Mouse (Mus musculus): Measurements from ENCODE around the gene Olfr1124. TPM values are rescaled to one million over a fixed set of nuclear protein-coding genes. Genes with fewer than 3 reads are reported as not detected.
"Not testable (repeated sequence)": the region's sequence is repeated elsewhere in the genome, so short reads cannot be mapped to it uniquely, and the experiment has no call there.

Olfr1124 gene
- polyA plus RNA-seq (2014; fragmentation: Nextera tagmentation; extraction: Ambion mirVana) = 0.06 and 0.09 TPM in 2 replicates

DNA sequence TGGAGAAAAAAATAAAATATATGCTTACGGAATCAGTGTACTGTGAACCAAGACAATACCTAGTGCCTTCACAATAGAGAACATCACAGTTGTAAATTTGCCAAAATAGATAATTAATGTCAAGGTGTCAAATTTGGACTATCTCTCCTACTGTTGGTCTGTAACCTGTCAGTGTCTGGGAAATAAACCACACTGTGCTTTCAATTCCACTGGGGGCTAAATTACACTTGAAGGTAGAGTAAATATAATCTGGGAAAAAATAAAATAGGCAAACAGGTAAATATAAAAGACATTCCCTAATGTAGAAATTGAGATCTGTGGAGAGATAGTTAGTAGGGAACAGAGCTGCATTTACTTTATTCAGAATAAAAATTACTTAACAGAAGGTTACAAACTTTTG lies at the start of gene Olfr1124:
TSS of gene Olfr1124 (plus strand) at position 301 of the 400 bp plus-strand sequence.
- ATAC-seq (ENCODE audit: low FRiP score) (no peak), DNase-seq (ENCODE audit: low spot score) (no peak)
- no peak within 1 kb of the TSS for H3K9ac ChIP-seq (ENCODE audit: low read depth, low read length)
- no peaks in the 10 kb centered on the region for H3K4me1 ChIP-seq (replicated peaks; ENCODE audit: control insufficient read depth, insufficient read depth, low read length)
- 95% methylated on average over 1 of the region's 1 CpGs for WGBS
- no peak within 1 kb of the TSS for H3K4me2 ChIP-seq (replicated peaks; ENCODE audit: low read depth, low read length)
- H3K27me3 ChIP-seq (ENCODE audit: control insufficient read depth, insufficient read depth, low read length) = no peaks in the 10 kb centered on the region
- H3K4me3 ChIP-seq (ENCODE audit: low read depth, low read length) = no peak within 1 kb of the TSS
- no peaks in the 10 kb centered on the region for H3K36me3 ChIP-seq (ENCODE audit: control insufficient read depth, insufficient read depth, low read length)
- no peaks in the 10 kb centered on the region for H3K9me3 ChIP-seq (ENCODE audit: control insufficient read depth, low read length)
- no peak within 1 kb of the TSS for H3K27ac ChIP-seq (ENCODE audit: low read depth, low read length)

DNA sequence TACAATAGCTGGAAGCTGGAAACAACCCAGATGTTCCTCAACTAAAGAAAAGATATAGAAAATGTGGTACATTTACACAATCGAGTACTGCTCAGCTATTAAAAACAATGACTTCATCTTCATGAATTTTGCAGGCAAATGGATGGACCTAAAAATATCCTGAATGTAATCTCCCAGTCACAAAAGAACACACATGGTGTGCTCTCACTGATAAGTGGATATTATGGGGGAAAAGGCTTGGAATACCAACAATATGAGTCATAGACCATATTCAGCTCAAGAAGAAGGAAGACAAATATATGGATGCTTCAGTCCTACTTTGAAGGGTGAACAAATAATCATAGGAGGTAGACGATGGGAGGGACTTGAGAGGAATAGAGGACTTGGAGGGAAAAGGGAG lies 46.1 kb upstream of the Olfr1124 start:
- Histone ChIP-seq H3K4me3 (ENCODE audit: low read depth, low read length) (no peak overlapping the region), H3K27me3 (ENCODE audit: control insufficient read depth, insufficient read depth, low read length) (no peaks in the 10 kb centered on the region), H3K9ac (ENCODE audit: low read depth, low read length) (no peak overlapping the region), H3K36me3 (ENCODE audit: control insufficient read depth, insufficient read depth, low read length) (no peaks in the 10 kb centered on the region), H3K9me3 (ENCODE audit: control insufficient read depth, low read length) (no peaks in the 10 kb centered on the region), H3K27ac (ENCODE audit: low read depth, low read length) (no peak overlapping the region), H3K4me2 (replicated peaks; ENCODE audit: low read depth, low read length) (no peak overlapping the region), H3K4me1 (replicated peaks; ENCODE audit: control insufficient read depth, insufficient read depth, low read length) (no peaks in the 10 kb centered on the region)
- WGBS = 83% methylated on average over 2 of the region's 2 CpGs
- no peak for ATAC-seq (ENCODE audit: low FRiP score)
- DNase-seq (ENCODE audit: low spot score) = no peak

DNA sequence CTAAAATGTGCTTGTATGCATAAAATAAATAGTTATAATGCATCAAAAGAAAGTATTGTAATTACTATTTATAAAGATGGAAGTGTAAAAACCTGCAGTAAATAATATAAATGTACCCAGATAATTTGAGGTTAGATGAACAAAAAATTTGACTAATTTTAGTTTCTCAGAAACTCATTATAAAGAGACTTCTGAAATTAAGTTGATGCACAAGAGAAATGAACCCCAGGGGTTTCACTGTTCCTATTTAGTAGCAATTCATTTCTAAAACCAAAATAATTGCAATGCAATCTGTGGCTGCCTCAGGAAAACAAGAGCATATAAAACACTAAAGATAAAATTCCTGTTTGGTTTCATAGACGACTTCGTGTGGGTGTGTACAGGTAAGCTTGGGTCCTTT lies 44.5 kb upstream of the Olfr1124 start, which contains the start of gene Olfr1122:
TSS of gene Olfr1122 (plus strand) at position 301 of the 400 bp plus-strand sequence.
- no peaks in the 10 kb centered on the region for H3K4me1 ChIP-seq (replicated peaks; ENCODE audit: control insufficient read depth, insufficient read depth, low read length)
- no peaks in the 10 kb centered on the region for H3K36me3 ChIP-seq (ENCODE audit: control insufficient read depth, insufficient read depth, low read length)
- H3K4me2 ChIP-seq (replicated peaks; ENCODE audit: low read depth, low read length) = no peak within 1 kb of the TSS
- ATAC-seq (ENCODE audit: low FRiP score) (no peak), DNase-seq (ENCODE audit: low spot score) (no peak)
- no peaks in the 10 kb centered on the region for H3K9me3 ChIP-seq (ENCODE audit: control insufficient read depth, low read length)
- 92% methylated on average over 2 of the region's 2 CpGs for WGBS
- no peak within 1 kb of the TSS for H3K4me3 ChIP-seq (ENCODE audit: low read depth, low read length)
- no peaks in the 10 kb centered on the region for H3K27me3 ChIP-seq (ENCODE audit: control insufficient read depth, insufficient read depth, low read length)
- H3K9ac ChIP-seq (ENCODE audit: low read depth, low read length) = no peak within 1 kb of the TSS
- H3K27ac ChIP-seq (ENCODE audit: low read depth, low read length) = no peak within 1 kb of the TSS

DNA sequence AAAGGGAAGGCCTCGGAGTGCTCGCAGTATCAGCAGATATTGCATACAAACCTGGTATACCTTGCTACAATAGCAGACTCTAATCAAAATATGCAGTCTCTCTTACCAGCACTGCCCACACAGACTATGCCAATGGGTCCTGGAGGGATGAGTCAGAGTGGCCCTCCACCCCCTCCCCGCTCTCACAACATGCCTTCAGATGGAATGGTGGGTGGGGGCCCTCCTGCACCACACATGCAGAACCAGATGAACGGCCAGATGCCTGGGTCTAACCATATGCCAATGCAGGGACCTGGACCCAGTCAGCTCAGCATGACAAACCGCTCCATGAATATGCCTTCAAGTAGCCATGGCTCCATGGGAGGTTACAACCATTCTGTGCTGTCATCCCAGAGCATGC lies 36.5 kb upstream of the Olfr1124 start:
- ATAC-seq (ENCODE audit: low FRiP score) = peak; percentile 47; the same call in 1 of the 2 replicates
- not testable (repeated sequence) for DNase-seq (ENCODE audit: low spot score); H3K4me2 ChIP-seq (replicated peaks; ENCODE audit: low read depth, low read length)

DNA sequence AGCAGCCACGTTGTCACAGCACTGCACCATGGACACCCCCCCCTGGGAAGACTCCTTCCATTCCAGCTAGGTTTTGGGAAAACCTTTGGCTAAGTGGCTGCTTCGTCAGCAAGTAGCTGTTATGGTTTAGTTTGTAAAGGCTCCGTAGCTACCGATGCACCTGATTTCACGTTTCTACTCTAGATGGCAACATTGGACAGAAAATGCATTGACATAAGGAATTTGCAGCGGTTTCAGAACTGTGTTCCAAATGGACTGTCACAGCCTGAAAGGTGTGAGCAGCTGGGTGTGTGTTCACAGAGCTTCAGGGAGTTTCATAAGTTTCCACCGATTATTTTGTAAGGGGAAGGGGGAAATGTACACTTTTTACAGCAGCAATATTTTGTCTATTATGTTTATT lies 35.4 kb upstream of the Olfr1124 start:
- H3K4me3 ChIP-seq (ENCODE audit: low read depth, low read length); H3K36me3 ChIP-seq (ENCODE audit: control insufficient read depth, insufficient read depth, low read length); H3K9me3 ChIP-seq (ENCODE audit: control insufficient read depth, low read length); H3K27me3 ChIP-seq (ENCODE audit: control insufficient read depth, insufficient read depth, low read length); H3K9ac ChIP-seq (ENCODE audit: low read depth, low read length); H3K4me1 ChIP-seq (replicated peaks; ENCODE audit: control insufficient read depth, insufficient read depth, low read length); ATAC-seq (ENCODE audit: low FRiP score); DNase-seq (ENCODE audit: low spot score); H3K27ac ChIP-seq (ENCODE audit: low read depth, low read length); H3K4me2 ChIP-seq (replicated peaks; ENCODE audit: low read depth, low read length): not testable (repeated sequence)
- WGBS = 88% methylated on average over 7 of the region's 7 CpGs

More for the DNA sequence above, 36.5 kb upstream of the Olfr1124 start:
- WGBS = 92% methylated on average over 5 of the region's 5 CpGs
- H3K36me3 ChIP-seq (ENCODE audit: control insufficient read depth, insufficient read depth, low read length); H3K27ac ChIP-seq (ENCODE audit: low read depth, low read length); H3K4me3 ChIP-seq (ENCODE audit: low read depth, low read length); H3K27me3 ChIP-seq (ENCODE audit: control insufficient read depth, insufficient read depth, low read length); H3K4me1 ChIP-seq (replicated peaks; ENCODE audit: control insufficient read depth, insufficient read depth, low read length); H3K9ac ChIP-seq (ENCODE audit: low read depth, low read length); H3K9me3 ChIP-seq (ENCODE audit: control insufficient read depth, low read length): not testable (repeated sequence)

DNA sequence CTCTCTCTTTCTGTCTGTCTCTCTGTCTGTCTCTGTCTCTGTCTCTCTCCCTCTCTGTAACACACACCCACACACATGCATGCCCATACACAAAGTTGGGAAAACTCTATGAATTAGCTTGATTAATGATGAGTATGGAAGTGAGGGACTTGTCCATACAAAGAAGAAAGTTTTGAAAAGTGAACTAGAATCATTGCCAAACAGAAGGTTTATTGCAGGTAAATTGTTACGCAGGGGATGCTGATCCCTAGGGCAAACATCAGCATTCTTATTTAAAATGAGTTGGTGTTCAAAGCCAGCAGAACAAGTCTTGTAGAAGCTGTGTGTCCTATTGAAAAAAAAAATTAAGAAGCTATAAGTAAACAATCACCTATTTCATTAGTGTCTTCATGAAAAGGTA lies 13.7 kb upstream of the Olfr1124 start, which contains the start of gene Olfr1123:
TSS of gene Olfr1123 (plus strand) at position 301 of the 400 bp plus-strand sequence.
- ATAC-seq (ENCODE audit: low FRiP score) = no peak
- WGBS = 86% methylated on average over 1 of the region's 1 CpGs
- no peaks in the 10 kb centered on the region for H3K9me3 ChIP-seq (ENCODE audit: control insufficient read depth, low read length)
- no peak within 1 kb of the TSS for H3K27ac ChIP-seq (ENCODE audit: low read depth, low read length)
- H3K4me2 ChIP-seq (replicated peaks; ENCODE audit: low read depth, low read length) = no peak within 1 kb of the TSS
- no peak within 1 kb of the TSS for H3K4me3 ChIP-seq (ENCODE audit: low read depth, low read length)
- no peaks in the 10 kb centered on the region for H3K4me1 ChIP-seq (replicated peaks; ENCODE audit: control insufficient read depth, insufficient read depth, low read length)
- H3K9ac ChIP-seq (ENCODE audit: low read depth, low read length) = no peak within 1 kb of the TSS
- no peaks in the 10 kb centered on the region for H3K27me3 ChIP-seq (ENCODE audit: control insufficient read depth, insufficient read depth, low read length)
- H3K36me3 ChIP-seq (ENCODE audit: control insufficient read depth, insufficient read depth, low read length) = no peaks in the 10 kb centered on the region
- DNase-seq (ENCODE audit: low spot score) = no peak

DNA sequence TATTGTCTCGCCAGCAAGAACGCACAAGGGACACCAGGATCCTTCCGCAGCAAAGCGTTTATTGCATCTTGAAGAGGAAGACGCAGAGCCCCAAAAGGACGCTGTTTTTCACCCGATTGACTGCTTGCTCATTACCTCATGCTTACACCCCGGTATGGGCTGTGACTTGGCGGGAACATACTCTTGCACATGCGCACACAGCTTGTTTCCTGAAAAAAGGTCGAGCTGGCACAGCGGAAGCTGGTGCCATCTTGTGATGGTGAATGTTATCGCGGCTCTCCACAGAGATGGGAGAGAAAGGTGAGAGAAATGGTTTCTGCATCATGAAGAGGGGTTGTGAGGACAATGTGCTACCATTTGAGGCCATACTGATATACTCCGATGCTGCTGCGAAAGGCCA lies 7.7 kb downstream of the Olfr1124 start:
- DNase-seq (ENCODE audit: low spot score) = no peak

GRCm38 (mm10) chr2:87453662-87454061 lies 23.6 kb downstream of the Olfr1124 start, which contains the start of gene Olfr1126:
Gene Olfr1126, plus strand, starts transcription at chr2:87453962.
- no peak within 1 kb of the TSS for H3K4me2 ChIP-seq (replicated peaks; ENCODE audit: low read depth, low read length)
- H3K27ac ChIP-seq (ENCODE audit: low read depth, low read length) = no peak within 1 kb of the TSS
- no peak for ATAC-seq (ENCODE audit: low FRiP score)

More for the DNA sequence above, 7.7 kb downstream of the Olfr1124 start:
- H3K36me3 ChIP-seq (ENCODE audit: control insufficient read depth, insufficient read depth, low read length) = no peaks in the 10 kb centered on the region
- no peak overlapping the region for H3K27ac ChIP-seq (ENCODE audit: low read depth, low read length)
- no peak for ATAC-seq (ENCODE audit: low FRiP score)
- no peak overlapping the region for H3K4me3 ChIP-seq (ENCODE audit: low read depth, low read length)
- 88% methylated on average over 16 of the region's 16 CpGs for WGBS
- H3K4me2 ChIP-seq (replicated peaks; ENCODE audit: low read depth, low read length) = no peak overlapping the region
- H3K9ac ChIP-seq (ENCODE audit: low read depth, low read length) = no peak overlapping the region
- H3K9me3 ChIP-seq (ENCODE audit: control insufficient read depth, low read length) = no peaks in the 10 kb centered on the region
- no peaks in the 10 kb centered on the region for H3K4me1 ChIP-seq (replicated peaks; ENCODE audit: control insufficient read depth, insufficient read depth, low read length)
- no peaks in the 10 kb centered on the region for H3K27me3 ChIP-seq (ENCODE audit: control insufficient read depth, insufficient read depth, low read length)

DNA sequence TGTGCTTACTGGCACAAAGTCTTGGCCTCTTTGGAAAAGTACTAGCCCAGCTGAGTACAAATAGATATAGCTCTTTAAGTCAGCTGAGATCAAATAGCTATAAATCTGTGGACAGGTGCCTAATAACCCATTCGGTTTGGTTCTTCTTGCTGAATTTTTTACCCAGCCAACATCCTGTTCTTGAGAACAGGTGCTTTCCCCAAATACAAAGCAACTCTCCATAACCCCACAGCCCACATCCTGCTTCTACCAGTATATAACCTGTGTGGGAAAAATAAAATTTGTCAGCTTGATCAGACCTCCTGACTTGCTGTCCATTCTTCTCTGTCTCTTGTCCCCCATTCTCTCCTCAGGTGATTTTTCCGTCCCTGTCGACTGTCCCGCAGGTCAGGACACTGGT lies 31.7 kb downstream of the Olfr1124 start:
- Histone ChIP-seq H3K9me3 (ENCODE audit: control insufficient read depth, low read length) (no peaks in the 10 kb centered on the region), H3K4me2 (replicated peaks; ENCODE audit: low read depth, low read length) (no peak overlapping the region), H3K27me3 (ENCODE audit: control insufficient read depth, insufficient read depth, low read length) (no peaks in the 10 kb centered on the region), H3K36me3 (ENCODE audit: control insufficient read depth, insufficient read depth, low read length) (no peaks in the 10 kb centered on the region), H3K9ac (ENCODE audit: low read depth, low read length) (no peak overlapping the region), H3K27ac (ENCODE audit: low read depth, low read length) (no peak overlapping the region), H3K4me1 (replicated peaks; ENCODE audit: control insufficient read depth, insufficient read depth, low read length) (no peaks in the 10 kb centered on the region), H3K4me3 (ENCODE audit: low read depth, low read length) (no peak overlapping the region)
- 91% methylated on average over 4 of the region's 4 CpGs for WGBS
- no peak for ATAC-seq (ENCODE audit: low FRiP score)
- DNase-seq (ENCODE audit: low spot score) = no peak

More at GRCm38 (mm10) chr2:87453662-87454061, 23.6 kb downstream of the Olfr1124 start, which contains the start of gene Olfr1126:
- no peaks in the 10 kb centered on the region for H3K4me1 ChIP-seq (replicated peaks; ENCODE audit: control insufficient read depth, insufficient read depth, low read length)
- no peak for DNase-seq (ENCODE audit: low spot score)
- H3K36me3 ChIP-seq (ENCODE audit: control insufficient read depth, insufficient read depth, low read length) = no peaks in the 10 kb centered on the region
- no peak within 1 kb of the TSS for H3K4me3 ChIP-seq (ENCODE audit: low read depth, low read length)
- H3K27me3 ChIP-seq (ENCODE audit: control insufficient read depth, insufficient read depth, low read length) = no peaks in the 10 kb centered on the region
- no peak within 1 kb of the TSS for H3K9ac ChIP-seq (ENCODE audit: low read depth, low read length)
- no peaks in the 10 kb centered on the region for H3K9me3 ChIP-seq (ENCODE audit: control insufficient read depth, low read length)
